Mouse (Mus musculus) midbrain, embryonic 16.5 days (tissue): ENCODE measurements around the gene Sirt4. TPM values are rescaled to one million over a fixed set of nuclear protein-coding genes. Genes with fewer than 3 reads are reported as not detected.
A peak's percentile ranks its signal among the peaks of the same experiment; 100 is the strongest.

ENCODE experiments used
- ATAC-seq: fragments of 200-750 bp; cut with Nextera tagmentation; 2 replicates; pipeline ENCODE4 v1.8.0; 2017; ENCODE audit warnings: moderate TSS enrichment
- H3K27ac ChIP-seq: fragments of 300-500 bp; sonication (generic); 2 replicates; pipeline ENCODE4 v1.5.1; 2014; ENCODE audit warnings: mild to moderate bottlenecking, low read length, mixed read lengths
- H3K27me3 ChIP-seq: fragments of 300-500 bp; sonication (generic); 2 replicates; pipeline ENCODE4 v1.6.1; 2014; ENCODE audit warnings: low read depth, low read length, mixed read lengths; ENCODE audit not compliant: control insufficient read depth, insufficient read depth
- H3K36me3 ChIP-seq: fragments of 300-500 bp; sonication (generic); 2 replicates; pipeline ENCODE4 v1.6.1; 2014; ENCODE audit warnings: mild to moderate bottlenecking, low read length, moderate library complexity, mixed read lengths; ENCODE audit not compliant: control insufficient read depth, insufficient read depth
- H3K4me1 ChIP-seq: fragments of 300-500 bp; sonication (generic); 2 replicates; pipeline ENCODE4 v1.6.1; 2014; ENCODE audit warnings: mild to moderate bottlenecking, low read length, mixed read lengths; ENCODE audit not compliant: control insufficient read depth, insufficient read depth
- H3K4me2 ChIP-seq: fragments of 300-500 bp; sonication (generic); 2 replicates; pipeline ENCODE4 v1.6.1; 2014; ENCODE audit warnings: mild to moderate bottlenecking, low read length, mixed read lengths
- H3K4me3 ChIP-seq: fragments of 300-500 bp; sonication (generic); 2 replicates; pipeline ENCODE4 v1.5.1; 2014; ENCODE audit warnings: low read depth, mild to moderate bottlenecking, low read length, moderate library complexity, mixed read lengths
- H3K9ac ChIP-seq: fragments of 300-500 bp; sonication (generic); 2 replicates; pipeline ENCODE4 v1.6.1; 2014; ENCODE audit warnings: low read depth, low read length, mixed read lengths
- H3K9me3 ChIP-seq: fragments of 300-500 bp; sonication (generic); replicated peaks from 2 replicates; pipeline ENCODE4 v1.6.1; 2014; ENCODE audit warnings: mild to moderate bottlenecking, low read length, mixed read lengths; ENCODE audit not compliant: control insufficient read depth, poor library complexity, severe bottlenecking
- WGBS: fragments of 180-500 bp; shearing (Covaris S2); extraction: QIAGEN DNeasy Blood & Tissue Kit; methylation state at CpG from one replicate; pipeline ENCODE4 v1.1.7; 2014; 5-methylcytosine and 5-hydroxymethylcytosine counted together
- polyA plus RNA-seq: library from polyadenylated mRNA; unstranded; fragments of >200 nt; fragmentation: Nextera tagmentation; extraction: Ambion mirVana; gene quantifications from 2 replicates; pipeline ENCODE4 v1.2.1, GENCODE M21; 2015

The Sirt4 gene
- polyA plus RNA-seq, 1 experiment from 2014 or later, result 32.3 TPM

GRCm38 (mm10) chr5:115517501-115517900, 33.0 kb upstream of the Sirt4 start:
- Histone ChIP-seq H3K9me3 (no peaks in the 10 kb centered on the region), H3K4me2 (no peak overlapping the region), H3K27ac (no peak overlapping the region), H3K4me3 (no peak overlapping the region), H3K36me3 (no peaks in the 10 kb centered on the region), H3K9ac (no peak overlapping the region), H3K4me1 (no peaks in the 10 kb centered on the region), H3K27me3 (no peaks in the 10 kb centered on the region)
- no peak for ATAC-seq
- WGBS, result 95% methylated on average over 9 of the region's 9 CpGs

DNA sequence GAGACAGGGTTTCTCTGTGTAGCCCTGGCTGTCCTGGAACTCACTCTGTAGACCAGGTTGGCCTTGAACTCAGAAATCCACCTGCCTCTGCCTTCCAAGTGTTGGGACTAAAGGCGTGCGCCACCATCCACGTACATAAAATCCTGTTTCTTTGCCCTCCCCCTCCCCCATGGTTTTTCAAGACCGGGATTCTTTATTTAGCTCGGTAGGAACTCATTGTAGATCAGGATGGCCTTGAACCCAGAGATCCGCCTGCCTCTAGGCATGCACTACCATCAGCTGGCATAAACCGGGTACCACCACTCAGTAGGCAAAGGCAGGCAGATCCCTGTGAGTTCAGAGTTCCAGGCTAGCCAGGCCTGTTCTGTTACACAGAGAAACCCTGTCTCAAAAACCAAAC, 32.4 kb upstream of the Sirt4 start:
- Histone ChIP-seq H3K4me1 (no peaks in the 10 kb centered on the region), H3K4me2 (no peak overlapping the region), H3K9ac (no peak overlapping the region), H3K27ac (no peak overlapping the region), H3K36me3 (no peaks in the 10 kb centered on the region), H3K9me3 (no peaks in the 10 kb centered on the region), H3K27me3 (no peaks in the 10 kb centered on the region), H3K4me3 (no peak overlapping the region)
- 92% methylated on average over 7 of the region's 7 CpGs for WGBS
- ATAC-seq, result no peak

- Histone ChIP-seq H3K27ac (no peak overlapping the region), H3K36me3 (no peaks in the 10 kb centered on the region), H3K4me2 (no peak overlapping the region), H3K4me3 (no peak overlapping the region), H3K27me3 (no peaks in the 10 kb centered on the region), H3K9ac (no peak overlapping the region), H3K4me1 (no peaks in the 10 kb centered on the region), H3K9me3 (no peaks in the 10 kb centered on the region)
- WGBS, result 81% methylated on average over 32 of the region's 32 CpGs
- ATAC-seq, result no peak
These were observed 31.8 kb upstream of the Sirt4 start for GRCm38 (mm10) chr5:115516081-115516907.

- Histone ChIP-seq H3K27ac (peak overlapping the region; percentile 1; the same call in 1 of the 2 replicates), H3K9ac (no peak overlapping the region), H3K36me3 (no peaks in the 10 kb centered on the region), H3K27me3 (no peaks in the 10 kb centered on the region), H3K4me2 (no peak overlapping the region), H3K4me3 (no peak overlapping the region), H3K4me1 (peaks cover 4% of the 10 kb centered on the region), H3K9me3 (no peaks in the 10 kb centered on the region)
- 64% methylated on average over 20 of the region's 20 CpGs for WGBS
- ATAC-seq, result no peak; the same call in 1 of the 2 replicates
These were observed 30.5 kb upstream of the Sirt4 start for GRCm38 (mm10) chr5:115514896-115515587.

- H3K27ac ChIP-seq, result no peak overlapping the region
- peaks cover 11% of the 10 kb centered on the region for H3K4me1 ChIP-seq
- no peaks in the 10 kb centered on the region for H3K9me3 ChIP-seq
- H3K36me3 ChIP-seq, result no peaks in the 10 kb centered on the region
- H3K9ac ChIP-seq, result no peak overlapping the region
- H3K4me2 ChIP-seq, result no peak overlapping the region
- H3K27me3 ChIP-seq, result no peaks in the 10 kb centered on the region
- no peak overlapping the region for H3K4me3 ChIP-seq
- ATAC-seq, result no peak
- 90% methylated on average over 6 of the region's 6 CpGs for WGBS
These were observed 29.8 kb upstream of the Sirt4 start for GRCm38 (mm10) chr5:115514346-115514745.

DNA sequence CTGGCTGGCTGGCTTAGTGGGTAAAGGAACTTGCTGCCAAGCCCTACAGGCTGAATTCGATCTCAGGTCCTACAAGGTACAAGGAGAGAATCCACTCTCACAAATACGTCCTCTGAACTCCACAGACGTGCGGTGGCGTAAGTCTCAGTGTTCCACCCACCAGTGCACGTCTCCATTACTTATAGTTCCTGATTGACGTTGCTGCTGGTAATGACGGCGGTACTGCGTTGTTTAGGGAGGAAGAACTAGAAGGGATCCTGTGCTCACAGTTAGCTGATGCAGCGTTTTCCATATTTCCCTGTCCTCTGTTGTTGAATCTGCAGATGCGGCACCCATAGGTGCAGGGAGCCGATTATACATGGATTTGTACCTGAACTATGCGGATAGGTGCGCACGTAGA, 29.2 kb upstream of the Sirt4 start:
- Histone ChIP-seq H3K9me3 (no peaks in the 10 kb centered on the region), H3K9ac (no peak overlapping the region), H3K4me1 (peaks cover 15% of the 10 kb centered on the region), H3K36me3 (no peaks in the 10 kb centered on the region), H3K27ac (no peak overlapping the region), H3K4me3 (no peak overlapping the region), H3K4me2 (no peak overlapping the region), H3K27me3 (no peaks in the 10 kb centered on the region)
- 94% methylated on average over 16 of the region's 16 CpGs for WGBS
- ATAC-seq, result no peak

DNA sequence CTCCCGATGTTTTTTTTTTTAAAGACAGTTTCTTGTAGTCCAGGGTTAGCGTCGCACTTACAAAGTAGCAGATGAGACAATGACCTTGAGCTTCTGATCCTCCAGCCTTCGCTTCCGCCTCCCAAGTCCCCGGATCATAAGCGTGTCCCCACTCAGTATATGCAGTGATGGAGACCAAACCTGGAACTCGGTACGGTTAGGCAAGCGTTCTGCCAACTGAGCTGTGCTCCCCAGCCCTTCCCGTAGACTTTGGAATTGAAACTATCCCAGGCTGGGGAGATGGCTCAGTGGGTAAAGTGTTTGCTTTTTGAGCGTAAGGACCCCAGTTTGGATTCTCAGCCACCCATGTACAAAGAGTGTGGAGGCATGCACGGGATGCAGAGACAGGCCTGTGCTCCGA, 28.7 kb upstream of the Sirt4 start:
- no peak overlapping the region for H3K27ac ChIP-seq
- no peak overlapping the region for H3K9ac ChIP-seq
- H3K36me3 ChIP-seq, result no peaks in the 10 kb centered on the region
- no peak for ATAC-seq
- no peak overlapping the region for H3K4me2 ChIP-seq
- H3K9me3 ChIP-seq, result no peaks in the 10 kb centered on the region
- no peaks in the 10 kb centered on the region for H3K27me3 ChIP-seq
- H3K4me1 ChIP-seq, result peaks cover 20% of the 10 kb centered on the region
- no peak overlapping the region for H3K4me3 ChIP-seq
- 99% methylated on average over 14 of the region's 14 CpGs for WGBS

- WGBS, result 93% methylated on average over 7 of the region's 7 CpGs
- Histone ChIP-seq H3K4me3 (no peak overlapping the region), H3K9ac (no peak overlapping the region), H3K36me3 (no peaks in the 10 kb centered on the region), H3K4me1 (peaks cover 29% of the 10 kb centered on the region), H3K4me2 (no peak overlapping the region), H3K9me3 (no peaks in the 10 kb centered on the region), H3K27ac (no peak overlapping the region), H3K27me3 (no peaks in the 10 kb centered on the region)
- ATAC-seq, result no peak
These were observed 27.9 kb upstream of the Sirt4 start for GRCm38 (mm10) chr5:115512375-115512774.
